ENCODE assay signal across 8 mouse cellular contexts in the genomic region with DNA sequence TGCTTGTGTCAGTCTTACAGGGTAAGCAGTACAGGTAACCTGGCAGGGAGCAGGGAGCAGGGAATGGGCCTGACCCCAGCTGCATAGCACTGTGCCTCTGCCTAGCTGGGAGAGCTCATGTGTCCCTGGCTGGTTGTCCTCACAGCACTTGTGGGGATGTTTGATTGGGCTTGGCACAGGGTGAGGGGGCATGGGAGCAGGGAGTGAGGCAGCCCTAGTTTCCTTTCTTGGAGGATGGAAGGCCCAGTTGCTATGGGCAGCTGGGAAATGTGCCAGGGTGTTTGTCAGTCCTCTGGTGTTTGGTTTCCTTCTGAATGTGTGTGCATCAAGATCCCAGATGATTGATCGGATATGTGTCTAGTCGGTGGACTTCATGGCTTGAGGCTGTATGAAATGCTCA. TPM values are rescaled to one million over a fixed set of nuclear protein-coding genes. Genes with fewer than 3 reads are reported as not detected.
DNase-seq lines count a peak whose midpoint lies in the region; ATAC-seq and TF ChIP-seq lines count a peak whose summit lies in the region.

No protein-coding gene starts in this region.

- DNase-seq in forebrain, embryonic 14.5 days (ENCODE audit: low spot score) = peak; percentile 61
- DNase-seq in forebrain, embryonic 11.5 days (ENCODE audit: low spot score) = no peak
- no peak for DNase-seq in liver, postnatal 0 days
- peak; percentile 43 to 63 for DNase-seq in left cerebral cortex, postnatal 14 days (ENCODE audit: low spot score in 2 of 2)
- DNase-seq in right cerebral cortex, postnatal 10 days (ENCODE audit: low spot score in 2 of 2) = peak; percentile 78 to 81
- DNase-seq in natural killer cell, adult 2 months (ENCODE audit: low spot score in 2 of 2) = no peak

- no peak overlapping the region for H3K4me3 ChIP-seq in forebrain, embryonic 14.5 days (ENCODE audit: low read depth, low read length)
- no peak overlapping the region for H3K4me3 ChIP-seq in forebrain, embryonic 11.5 days (ENCODE audit: low read depth, low read length)
- no peak overlapping the region for H3K4me3 ChIP-seq in liver, embryonic 15.5 days (replicated peaks)
- H3K4me3 ChIP-seq in liver, postnatal 0 days (ENCODE audit: low read depth, low read length) = no peak overlapping the region

- ATAC-seq in forebrain, embryonic 14.5 days = peak; percentile 49; the same call in 1 of the 2 replicates
- no peak for ATAC-seq in forebrain, embryonic 11.5 days (replicated peaks; ENCODE audit: low FRiP score)
- no peak for ATAC-seq in liver, embryonic 15.5 days (ENCODE audit: insufficient read depth)
- no peak for ATAC-seq in liver, postnatal 0 days
- ATAC-seq in megakaryocyte-erythroid progenitor cell, adult 5-6 weeks (replicated peaks; ENCODE audit: low FRiP score, low TSS enrichment, poor library complexity, severe bottlenecking) = no peak

- H3K27ac ChIP-seq in forebrain, embryonic 14.5 days (ENCODE audit: low read depth, low read length) = no peak overlapping the region
- no peak overlapping the region for H3K27ac ChIP-seq in forebrain, embryonic 11.5 days (ENCODE audit: low read depth, low read length)
- H3K27ac ChIP-seq in liver, embryonic 15.5 days (replicated peaks) = peak overlapping the region; percentile 20; the same call in 1 of the 2 replicates
- H3K27ac ChIP-seq in liver, postnatal 0 days (ENCODE audit: low read depth) = no peak overlapping the region

- TF ChIP-seq CTCF in liver, postnatal 0 days (IDR thresholded peaks at IDR 0.05; ENCODE audit: low read depth) = no peak

- H3K9ac ChIP-seq in forebrain, embryonic 14.5 days (ENCODE audit: low read length) = no peak overlapping the region
- H3K9ac ChIP-seq in forebrain, embryonic 11.5 days (ENCODE audit: low read length) = no peak overlapping the region
- no peak overlapping the region for H3K9ac ChIP-seq in liver, embryonic 15.5 days
- no peak overlapping the region for H3K9ac ChIP-seq in liver, postnatal 0 days (replicated peaks)

- intact Hi-C loops in left cerebral cortex, postnatal 14 days (cut with DNase I) = no loop called here

- no peaks in the 10 kb centered on the region for H3K27me3 ChIP-seq in forebrain, embryonic 14.5 days (replicated peaks; ENCODE audit: control insufficient read depth, insufficient read depth, low read length)
- H3K27me3 ChIP-seq in forebrain, embryonic 11.5 days (ENCODE audit: control insufficient read depth, insufficient read depth, low read length) = no peaks in the 10 kb centered on the region
- H3K27me3 ChIP-seq in liver, embryonic 15.5 days = no peaks in the 10 kb centered on the region
- no peaks in the 10 kb centered on the region for H3K27me3 ChIP-seq in liver, postnatal 0 days (ENCODE audit: insufficient read depth, low read length)

- no peaks in the 10 kb centered on the region for H3K36me3 ChIP-seq in forebrain, embryonic 14.5 days (ENCODE audit: control insufficient read depth, insufficient read depth, low read length)
- no peaks in the 10 kb centered on the region; the same call in 1 of the 2 replicates for H3K36me3 ChIP-seq in forebrain, embryonic 11.5 days (ENCODE audit: control insufficient read depth, insufficient read depth, low read length)
- no peaks in the 10 kb centered on the region for H3K36me3 ChIP-seq in liver, embryonic 15.5 days (replicated peaks)
- no peaks in the 10 kb centered on the region for H3K36me3 ChIP-seq in liver, postnatal 0 days (replicated peaks; ENCODE audit: insufficient read depth, low read length)

- WGBS in forebrain, embryonic 14.5 days = 85% methylated on average over 2 of the region's 2 CpGs
- WGBS in forebrain, embryonic 11.5 days = 100% methylated on average over 2 of the region's 2 CpGs
- WGBS in liver, embryonic 15.5 days (ENCODE audit: insufficient replicate concordance) = 60% methylated on average over 2 of the region's 2 CpGs
- WGBS in liver, postnatal 0 days (ENCODE audit: insufficient replicate concordance) = 64% methylated on average over 2 of the region's 2 CpGs

- H3K9me3 ChIP-seq in forebrain, embryonic 14.5 days (replicated peaks; ENCODE audit: control insufficient read depth, low read length) = no peaks in the 10 kb centered on the region
- H3K9me3 ChIP-seq in forebrain, embryonic 11.5 days (ENCODE audit: control insufficient read depth, low read length) = peaks cover 4% of the 10 kb centered on the region; the same call in 1 of the 2 replicates
- H3K9me3 ChIP-seq in liver, embryonic 15.5 days (replicated peaks) = no peaks in the 10 kb centered on the region
- no peaks in the 10 kb centered on the region for H3K9me3 ChIP-seq in liver, postnatal 0 days (ENCODE audit: low read length)

- H3K4me1 ChIP-seq in forebrain, embryonic 14.5 days (ENCODE audit: control insufficient read depth, insufficient read depth, low read length) = peaks cover 29% of the 10 kb centered on the region
- H3K4me1 ChIP-seq in forebrain, embryonic 11.5 days (replicated peaks; ENCODE audit: control insufficient read depth, insufficient read depth, low read length) = 0 out of 2 replicates have a peak, but pooled peaks cover 2% of the 10 kb centered on the region
- peaks cover 91% of the 10 kb centered on the region for H3K4me1 ChIP-seq in liver, embryonic 15.5 days (replicated peaks)
- H3K4me1 ChIP-seq in liver, postnatal 0 days (ENCODE audit: insufficient read depth) = peaks cover 34% of the 10 kb centered on the region

- TF ChIP-seq EP300 in liver, postnatal 0 days (IDR thresholded peaks at IDR 0.05; ENCODE audit: low read depth) = no peak

- no peak overlapping the region for H3K4me2 ChIP-seq in forebrain, embryonic 14.5 days (ENCODE audit: low read length)
- no peak overlapping the region for H3K4me2 ChIP-seq in forebrain, embryonic 11.5 days (ENCODE audit: low read depth, low read length, severe bottlenecking)
- no peak overlapping the region for H3K4me2 ChIP-seq in liver, embryonic 15.5 days
- no peak overlapping the region for H3K4me2 ChIP-seq in liver, postnatal 0 days (ENCODE audit: low read depth, low read length)

RNA-seq across cellular contexts. Expression of a gene that starts 7.8 kb away (rescaled TPM):
- 37.2 and 37.4 TPM in 2 replicates for polyA plus RNA-seq in forebrain, embryonic 14.5 days (2014; fragmentation: Nextera tagmentation; extraction: Ambion mirVana)
- 54.4 and 55.9 TPM in 2 replicates for polyA plus RNA-seq in forebrain, embryonic 11.5 days (2014; fragmentation: Nextera tagmentation; extraction: Ambion mirVana)
- polyA plus RNA-seq in liver, embryonic 15.5 days (2015; fragmentation: Nextera tagmentation; extraction: Ambion mirVana) = 17.0 and 20.1 TPM in 2 replicates
- 6.9 and 7.3 TPM in 2 replicates for polyA plus RNA-seq in liver, postnatal 0 days (2015; fragmentation: Nextera tagmentation; extraction: Ambion mirVana)
- total RNA-seq in left cerebral cortex, postnatal 14 days (2021) = 10 to 100 TPM; 56.0 to 65.8 TPM
- total RNA-seq in megakaryocyte-erythroid progenitor cell, adult 5-6 weeks (2014; fragmentation: Nextera tagmentation) = 40.7 and 47.4 TPM in 2 replicates
- total RNA-seq in megakaryocyte-erythroid progenitor cell, adult 5-6 weeks (2017) = 30.6 and 38.2 TPM in 2 replicates

RNA-seq across cellular contexts. Expression of a gene that starts 49.2 kb away (rescaled TPM):
- polyA plus RNA-seq in forebrain, embryonic 14.5 days (2014; fragmentation: Nextera tagmentation; extraction: Ambion mirVana) = 5.5 and 7.4 TPM in 2 replicates
- polyA plus RNA-seq in forebrain, embryonic 11.5 days (2014; fragmentation: Nextera tagmentation; extraction: Ambion mirVana) = 2.5 and 2.8 TPM in 2 replicates
- 0.10 and 0.30 TPM in 2 replicates for polyA plus RNA-seq in liver, embryonic 15.5 days (2015; fragmentation: Nextera tagmentation; extraction: Ambion mirVana)
- polyA plus RNA-seq in liver, postnatal 0 days (2015; fragmentation: Nextera tagmentation; extraction: Ambion mirVana) = 0.05 and 0.22 TPM in 2 replicates
- 10 to 100 TPM; 10.1 to 10.3 TPM for total RNA-seq in left cerebral cortex, postnatal 14 days (2021)
- total RNA-seq in megakaryocyte-erythroid progenitor cell, adult 5-6 weeks (2014; fragmentation: Nextera tagmentation) = 2.9 and 4.5 TPM in 2 replicates
- total RNA-seq in megakaryocyte-erythroid progenitor cell, adult 5-6 weeks (2017) = 0.38 TPM in 1 of 2 replicates, not detected in the other

Comparison
In these comparisons a context has a peak if more than half of its experiments do, and no peak if none do; other contexts are left out.
1. DNase-seq: peak in forebrain, embryonic 14.5 days (single experiment), left cerebral cortex, postnatal 14 days (2 of 2) and right cerebral cortex, postnatal 10 days (2 of 2); none in forebrain, embryonic 11.5 days (single experiment), liver, postnatal 0 days (single experiment) and natural killer cell, adult 2 months (0 of 2).